Mouse (Mus musculus) E14TG2a.4 (cell line): Measurements from ENCODE around the gene Krt26.

Experiments used
- CTCF ChIP-seq: conservative IDR thresholded peaks from 2 replicates; pipeline ENCODE4 v1.5.1; 2014; ENCODE audit warnings: low read length
- POU5F1 ChIP-seq: IDR thresholded peaks from 2 replicates; pipeline ENCODE4 v1.6.1; 2014; ENCODE audit warnings: low read length, borderline replicate concordance

DNA sequence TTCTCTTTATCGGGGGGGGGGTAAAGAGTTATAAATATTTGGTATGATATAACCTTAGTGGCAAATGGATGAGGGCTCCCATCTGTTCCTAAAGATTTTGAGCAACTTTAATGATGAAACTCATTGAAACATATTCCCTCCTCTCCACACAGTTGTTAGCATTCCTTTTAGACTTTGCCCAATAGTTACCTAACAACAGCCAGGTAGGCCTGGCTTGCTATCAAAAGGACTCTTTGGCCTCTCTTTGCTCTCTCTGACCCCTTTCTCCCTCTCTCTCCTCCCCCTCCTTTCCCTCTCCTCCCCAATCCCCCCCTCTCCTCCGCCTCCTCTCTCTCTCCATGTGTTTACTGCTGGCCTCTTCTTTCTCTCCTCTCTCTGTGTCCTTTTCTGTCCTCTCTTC lies 23.2 kb downstream of the Krt26 start:
- no peak for TF ChIP-seq CTCF
- TF ChIP-seq POU5F1 = no peak
